Mouse (Mus musculus) large intestine, adult 2 months (tissue): ENCODE results near the gene Utp11. TPM values are rescaled to one million over a fixed set of nuclear protein-coding genes. Genes with fewer than 3 reads are reported as not detected.

ENCODE experiments used
- DNase-seq: peaks from one replicate; pipeline ENCODE4 v3.0.0-alpha.2; 2012; ENCODE audit warnings: low read depth, low spot score
- WGBS: fragments of 180-500 bp; shearing (Covaris S2); methylation state at CpG from one replicate; pipeline ENCODE4 v1.1.7; 2018; 5-methylcytosine and 5-hydroxymethylcytosine counted together
- polyA plus RNA-seq: library from polyadenylated mRNA; depleted of rRNA; stranded (reverse); fragments of >200 nt; gene quantifications from 2 replicates; pipeline ENCODE4 v1.2.3, GENCODE M21; 2012; rRNA removed

Utp11 gene
- polyA plus RNA-seq, 1 experiment, result 4.0 TPM

DNA sequence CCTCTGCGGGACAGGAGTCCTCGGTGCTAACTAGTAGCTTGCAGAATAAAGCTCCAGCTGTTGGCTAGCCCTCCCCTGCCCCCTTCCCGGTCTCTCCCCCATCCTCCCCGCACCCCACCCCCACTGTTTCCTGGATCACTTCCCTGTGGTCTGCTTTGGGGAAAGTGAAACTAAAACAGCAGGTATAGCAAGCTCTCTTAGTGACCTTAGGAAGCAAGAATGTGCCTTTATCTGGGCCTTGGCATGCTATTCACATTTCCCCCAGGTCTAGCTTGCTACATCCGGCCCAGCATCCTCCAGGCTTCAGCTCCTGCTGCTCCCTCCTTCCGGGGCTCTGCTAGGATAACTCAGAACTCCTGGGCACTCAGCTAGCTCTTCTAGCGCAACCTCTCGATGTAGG, 46.8 kb downstream of the Utp11 start:
- WGBS, result 14% methylated on average over 8 of the region's 8 CpGs
- DNase-seq, result no peak

- 11% methylated on average over 3 of the region's 3 CpGs for WGBS
- DNase-seq, result no peak
Measured at GRCm38 (mm10) chr4:124644974-124645433, 48.4 kb downstream of the Utp11 start.

DNA sequence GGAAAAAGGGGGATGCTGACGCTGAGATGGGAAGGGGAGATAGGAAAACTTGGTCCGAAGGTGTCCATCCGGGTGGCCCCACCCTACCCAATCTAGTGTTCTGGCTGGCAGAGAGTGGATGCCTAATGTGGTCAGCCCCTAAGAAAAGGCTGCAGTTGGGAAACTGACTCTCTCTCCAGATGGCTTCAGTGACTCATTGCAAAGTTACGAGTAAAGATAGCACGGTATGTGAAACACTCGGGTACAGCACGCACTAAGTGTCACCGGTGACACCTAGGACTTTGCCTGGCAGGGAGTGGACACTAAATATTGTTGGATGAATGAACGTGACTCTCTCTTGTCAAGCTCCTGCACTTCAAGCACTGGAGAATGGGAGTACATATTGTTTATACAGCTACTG, 49.5 kb downstream of the Utp11 start:
- DNase-seq, result no peak
- 79% methylated on average over 9 of the region's 9 CpGs for WGBS

GRCm38 (mm10) chr4:124639715-124640114, 53.7 kb downstream of the Utp11 start:
- WGBS, result 29% methylated on average over 12 of the region's 12 CpGs
- no peak for DNase-seq

- no peak for DNase-seq
- 4% methylated on average over 9 of the region's 9 CpGs for WGBS
Measured at GRCm38 (mm10) chr4:124633281-124633680, 60.1 kb downstream of the Utp11 start.

GRCm38 (mm10) chr4:124632856-124633255, 60.5 kb downstream of the Utp11 start:
- WGBS, result 72% methylated on average over 10 of the region's 10 CpGs
- no peak for DNase-seq

DNA sequence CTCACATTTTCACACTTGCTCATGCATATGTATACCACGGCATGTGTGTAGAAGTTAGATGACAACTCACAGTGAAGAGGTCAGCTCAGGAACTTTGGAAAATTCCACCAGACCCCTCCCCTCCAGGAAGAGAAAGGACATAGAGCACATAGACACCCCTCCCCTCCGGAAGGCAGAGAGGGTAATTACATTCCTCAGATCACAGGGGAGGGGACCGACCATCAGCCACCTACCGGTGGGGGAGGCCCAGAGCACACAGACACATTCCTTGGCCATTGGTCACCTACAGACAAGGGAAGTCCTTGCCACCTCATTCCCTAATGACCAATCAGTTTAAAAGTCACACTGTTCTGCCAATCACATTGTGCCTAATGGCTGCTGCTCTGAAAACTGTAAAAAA, 61.9 kb downstream of the Utp11 start:
- no peak for DNase-seq
- 28% methylated on average over 4 of the region's 4 CpGs for WGBS

Other genes starting within 250 kb of the Utp11 start
- gene 3100002H09Rik, start 82.8 kb downstream of the Utp11 start, polyA plus RNA-seq, result not detected in 2 replicates
- 0.01 TPM in 1 of 2 replicates, not detected in the other for gene Pou3f1, start 36.8 kb downstream of the Utp11 start, polyA plus RNA-seq
- 3.3 and 3.9 TPM in 2 replicates for gene Fhl3, start 7.1 kb upstream of the Utp11 start, polyA plus RNA-seq
- gene Sf3a3, start 21.2 kb upstream of the Utp11 start, polyA plus RNA-seq, result 14.6 and 14.8 TPM in 2 replicates
- gene Inpp5b, start 48.2 kb upstream of the Utp11 start, polyA plus RNA-seq, result 32.8 and 41.7 TPM in 2 replicates
- 8.9 and 15.4 TPM in 2 replicates for gene Mtf1, start 108.5 kb upstream of the Utp11 start, polyA plus RNA-seq
- 41.9 and 52.3 TPM in 2 replicates for gene Yrdc, start 157.1 kb upstream of the Utp11 start, polyA plus RNA-seq
- 24.5 TPM in 2 replicates for gene 1110065P20Rik, start 157.6 kb upstream of the Utp11 start, polyA plus RNA-seq
- gene Maneal, start 168.6 kb upstream of the Utp11 start, polyA plus RNA-seq, result 0.32 and 0.38 TPM in 2 replicates
- 0.04 TPM in 1 of 2 replicates, not detected in the other for gene Epha10, start 187.3 kb upstream of the Utp11 start, polyA plus RNA-seq
- 8.5 and 8.9 TPM in 2 replicates for gene 9930104L06Rik, start 243.4 kb upstream of the Utp11 start, polyA plus RNA-seq
- 32.2 and 42.9 TPM in 2 replicates for gene Cdca8, start 245.7 kb upstream of the Utp11 start, polyA plus RNA-seq